In genomic region chr17:39017184-39017583, GRCm38 (mm10) we compare ENCODE assay signal across 37 mouse cellular contexts. TPM values are rescaled to one million over a fixed set of nuclear protein-coding genes. Genes with fewer than 3 reads are reported as not detected.
A peak's percentile ranks its signal among the peaks of the same experiment; 100 is the strongest.
DNase-seq lines count a peak whose midpoint lies in the region; ATAC-seq lines count a peak whose summit lies in the region.
"Had no signal": no experiment of that assay in that cellular context is flagged by ENCODE, and none has a peak within 500 bp of the region (broad histone marks: within the 10 kb centered on the region; RNA-seq: fewer than 3 reads in every experiment).

No protein-coding gene starts in this region.

- WGBS in midbrain, embryonic 15.5 days: 33% methylated on average over 14 of the region's 14 CpGs
- WGBS in kidney, embryonic 14.5 days: 74% methylated on average over 14 of the region's 14 CpGs

- peak; percentile 1 for DNase-seq in embryo, embryonic 11 days
- DNase-seq in embryo, embryonic 10.5 days (ENCODE audit: low spot score): no peak
- DNase-seq in retina, postnatal 1 day: peak; percentile 11
- no peak for DNase-seq in retina, embryonic 14.5 days (ENCODE audit: low spot score)
- DNase-seq in kidney, adult 8-10 months: no peak
- DNase-seq: adrenal gland, adult 2 months; adrenal gland, postnatal 36 days; cerebellum, adult 8-10 months; cerebellum, postnatal 25 days; gastrocnemius, postnatal 25 days; heart, adult 18-20 months; heart, postnatal 4 days; kidney, postnatal 25 days; liver, postnatal 0 days; lung, postnatal 36 days; right cerebral cortex, adult 18-20 months; spleen, adult 18-20 months; thymus, postnatal 14 days had no signal

- H3K4me1 ChIP-seq in midbrain, embryonic 15.5 days: no peaks in the 10 kb centered on the region
- H3K4me1 ChIP-seq in kidney, embryonic 14.5 days (ENCODE audit: control insufficient read depth, insufficient read depth, low read length): no peaks in the 10 kb centered on the region
- H3K4me1 ChIP-seq: hindbrain, embryonic 13.5 days; kidney, embryonic 15.5 days; liver, embryonic 12.5 days; megakaryocyte, embryonic 14.5 days; neural tube, embryonic 15.5 days had no signal

- H3K4me3 ChIP-seq in midbrain, embryonic 15.5 days: peak overlapping the region; percentile 2; the same call in 1 of the 2 replicates
- no peak overlapping the region for H3K4me3 ChIP-seq in kidney, embryonic 14.5 days (ENCODE audit: low read length)
- H3K4me3 ChIP-seq: erythroblast, embryonic 14.5 days; hindbrain, embryonic 13.5 days; kidney, embryonic 15.5 days; liver, embryonic 12.5 days; megakaryocyte, embryonic 14.5 days; neural tube, embryonic 15.5 days had no signal

- H3K9ac ChIP-seq in midbrain, embryonic 15.5 days: no peak overlapping the region
- H3K9ac ChIP-seq in kidney, embryonic 14.5 days (ENCODE audit: low read depth, low read length): no peak overlapping the region
- H3K9ac ChIP-seq: hindbrain, embryonic 13.5 days; kidney, embryonic 15.5 days; liver, embryonic 12.5 days; liver, postnatal 0 days; neural tube, embryonic 15.5 days had no signal

- ATAC-seq in midbrain, embryonic 15.5 days (replicated peaks): peak; percentile 89
- no peak for ATAC-seq in kidney, embryonic 14.5 days (ENCODE audit: low FRiP score, low TSS enrichment)
- ATAC-seq: activated CD4-positive, CD25-positive, alpha-beta regulatory T cell, adult 4 months; intestine, postnatal 0 days; liver, embryonic 12.5 days; liver, postnatal 0 days had no signal

- H3K36me3 ChIP-seq in midbrain, embryonic 15.5 days (replicated peaks): no peaks in the 10 kb centered on the region
- no peaks in the 10 kb centered on the region for H3K36me3 ChIP-seq in kidney, embryonic 14.5 days (ENCODE audit: control insufficient read depth, insufficient read depth, low read length)
- H3K36me3 ChIP-seq: hindbrain, embryonic 13.5 days; kidney, embryonic 15.5 days; liver, embryonic 12.5 days; neural tube, embryonic 15.5 days had no signal

- 0 out of 2 replicates have a peak overlapping the region, but pooled peaks have one; percentile 10 for H3K27ac ChIP-seq in midbrain, embryonic 15.5 days
- no peak overlapping the region for H3K27ac ChIP-seq in kidney, embryonic 14.5 days (ENCODE audit: low read depth, low read length)
- H3K27ac ChIP-seq: hindbrain, embryonic 13.5 days; kidney, embryonic 15.5 days; liver, embryonic 12.5 days; neural tube, embryonic 15.5 days had no signal

- peak overlapping the region; percentile 34 for H3K4me2 ChIP-seq in midbrain, embryonic 15.5 days
- no peak overlapping the region for H3K4me2 ChIP-seq in kidney, embryonic 14.5 days (replicated peaks; ENCODE audit: low read depth, low read length)
- H3K4me2 ChIP-seq: heart, embryonic 11.5 days; hindbrain, embryonic 13.5 days; kidney, embryonic 15.5 days; liver, embryonic 12.5 days; neural tube, embryonic 15.5 days had no signal

- H3K27me3 ChIP-seq in midbrain, embryonic 15.5 days (replicated peaks): no peaks in the 10 kb centered on the region
- H3K27me3 ChIP-seq in kidney, embryonic 14.5 days (ENCODE audit: control insufficient read depth, insufficient read depth, low read length): no peaks in the 10 kb centered on the region
- H3K27me3 ChIP-seq: CH12.LX; hindbrain, embryonic 13.5 days; kidney, embryonic 15.5 days; liver, embryonic 12.5 days; megakaryocyte, embryonic 14.5 days; neural tube, embryonic 15.5 days had no signal

- H3K9me3 ChIP-seq in midbrain, embryonic 15.5 days: no peaks in the 10 kb centered on the region
- 0 out of 2 replicates have a peak, but pooled peaks cover 2% of the 10 kb centered on the region for H3K9me3 ChIP-seq in kidney, embryonic 14.5 days (ENCODE audit: control insufficient read depth, low read length)

RNA-seq across cellular contexts. Expression of gene Esp24, which starts 19.3 kb away (rescaled TPM):
- not detected in 2 replicates for polyA plus RNA-seq in midbrain, embryonic 15.5 days (2015; fragmentation: Nextera tagmentation; extraction: Ambion mirVana)
- not detected in 2 replicates for polyA plus RNA-seq in kidney, embryonic 14.5 days (2014; fragmentation: Nextera tagmentation; extraction: Ambion mirVana)
- polyA plus RNA-seq: activated CD4-positive, CD25-positive, alpha-beta regulatory T cell, adult 4 months; adrenal gland, adult 2 months; C2C12; embryonic facial prominence, embryonic 14.5 days; erythroblast, embryonic 14.5 days; heart, embryonic 11.5 days; heart, postnatal 0 days; hindbrain, embryonic 13.5 days; intestine, postnatal 0 days; kidney, embryonic 15.5 days; limb, embryonic 14.5 days; liver, embryonic 12.5 days; liver, postnatal 0 days; lung, embryonic 16.5 days; neural tube, embryonic 15.5 days; stomach, embryonic 16.5 days; urinary bladder, adult 2 months had no signal

RNA-seq across cellular contexts. Expression of gene Gm21903, which starts 26.0 kb away (rescaled TPM):
- not detected in 2 replicates for polyA plus RNA-seq in midbrain, embryonic 15.5 days (2015; fragmentation: Nextera tagmentation; extraction: Ambion mirVana)
- polyA plus RNA-seq in kidney, embryonic 14.5 days (2014; fragmentation: Nextera tagmentation; extraction: Ambion mirVana): not detected in 2 replicates
- polyA plus RNA-seq: activated CD4-positive, CD25-positive, alpha-beta regulatory T cell, adult 4 months; adrenal gland, adult 2 months; C2C12; embryonic facial prominence, embryonic 14.5 days; erythroblast, embryonic 14.5 days; heart, embryonic 11.5 days; heart, postnatal 0 days; hindbrain, embryonic 13.5 days; intestine, postnatal 0 days; kidney, embryonic 15.5 days; limb, embryonic 14.5 days; liver, embryonic 12.5 days; liver, postnatal 0 days; lung, embryonic 16.5 days; neural tube, embryonic 15.5 days; stomach, embryonic 16.5 days; urinary bladder, adult 2 months had no signal

RNA-seq across cellular contexts. Expression of gene Esp23, which starts 59.7 kb away (rescaled TPM):
- polyA plus RNA-seq in midbrain, embryonic 15.5 days (2015; fragmentation: Nextera tagmentation; extraction: Ambion mirVana): not detected in 2 replicates
- not detected in 2 replicates for polyA plus RNA-seq in kidney, embryonic 14.5 days (2014; fragmentation: Nextera tagmentation; extraction: Ambion mirVana)
- polyA plus RNA-seq: activated CD4-positive, CD25-positive, alpha-beta regulatory T cell, adult 4 months; adrenal gland, adult 2 months; C2C12; embryonic facial prominence, embryonic 14.5 days; erythroblast, embryonic 14.5 days; heart, embryonic 11.5 days; heart, postnatal 0 days; hindbrain, embryonic 13.5 days; intestine, postnatal 0 days; kidney, embryonic 15.5 days; limb, embryonic 14.5 days; liver, embryonic 12.5 days; liver, postnatal 0 days; lung, embryonic 16.5 days; neural tube, embryonic 15.5 days; stomach, embryonic 16.5 days; urinary bladder, adult 2 months had no signal

Comparison
In these comparisons a context has a peak if more than half of its experiments do, and no peak if none do; other contexts are left out.
1. DNase-seq: peak in embryo, embryonic 11 days (single experiment) and retina, postnatal 1 day (single experiment); none in embryo, embryonic 10.5 days (single experiment), retina, embryonic 14.5 days (single experiment) and kidney, adult 8-10 months (0 of 2).